Mouse (Mus musculus) brain, embryonic 14.5 days (tissue): ENCODE results near the gene D17Wsu92e. TPM values are rescaled to one million over a fixed set of nuclear protein-coding genes. Genes with fewer than 3 reads are reported as not detected.
A peak's percentile ranks its signal among the peaks of the same experiment; 100 is the strongest.

Experiments
- DNase-seq: peaks from one replicate; pipeline ENCODE4 v3.0.0-alpha.2; 2011; ENCODE audit warnings: low read depth
- CTCF ChIP-seq: fragments of 200-500 bp; IDR thresholded peaks from 2 replicates; pipeline ENCODE4 v1.5.1; 2012; ENCODE audit warnings: inconsistent platforms, mild to moderate bottlenecking, moderate library complexity, borderline replicate concordance; ENCODE audit not compliant: insufficient read depth, insufficient read length; ENCODE audit errors: extremely low read depth
- POLR2A ChIP-seq: fragments of 200-500 bp; IDR thresholded peaks from 2 replicates; pipeline ENCODE4 v1.6.1; 2012; ENCODE audit warnings: mild to moderate bottlenecking, inconsistent platforms, borderline replicate concordance; ENCODE audit not compliant: poor library complexity, insufficient read depth, insufficient read length, severe bottlenecking; ENCODE audit errors: extremely low read depth
- polyA plus RNA-seq: library from polyadenylated mRNA; depleted of rRNA; stranded (reverse); fragments of >200 nt; gene quantifications from 2 replicates; pipeline ENCODE4 v1.2.3, GENCODE M21; 2012; rRNA removed

The D17Wsu92e gene
- polyA plus RNA-seq, 1 experiment, result 56.5 TPM

DNA sequence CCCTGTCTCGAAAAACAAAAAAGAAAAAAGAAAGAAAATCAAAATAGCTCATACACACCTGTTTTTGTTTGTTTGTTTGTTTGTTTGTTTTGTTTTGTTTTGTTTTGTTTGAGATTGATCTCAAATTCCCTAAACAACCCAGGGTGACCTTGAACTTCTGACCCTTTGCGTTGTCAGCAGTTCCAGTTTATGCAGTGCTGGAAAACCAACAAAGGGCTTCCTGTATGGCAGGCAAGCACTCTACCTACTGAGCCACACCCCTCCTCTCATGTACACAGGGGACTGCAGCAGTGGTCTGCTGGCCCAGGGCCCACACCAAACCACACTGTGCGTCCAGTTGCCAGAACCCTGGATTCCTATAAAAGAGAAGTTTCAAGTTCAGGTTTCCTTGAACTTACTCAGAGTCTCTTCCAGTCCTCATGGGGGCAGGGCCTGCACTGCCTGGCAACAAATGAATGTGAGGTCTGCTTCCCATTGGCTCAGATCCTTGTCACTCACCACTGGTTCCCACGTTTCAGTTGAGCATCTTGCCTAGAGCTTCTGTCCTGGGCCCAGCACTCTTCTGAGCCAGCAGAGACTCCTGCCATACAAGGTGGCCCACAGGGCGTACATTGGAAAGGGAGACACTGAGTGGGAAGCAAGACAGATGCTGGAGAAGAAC lies 116.4 kb downstream of the D17Wsu92e start:
- peak; percentile 71 for DNase-seq
- TF ChIP-seq POLR2A, result no peak
- TF ChIP-seq CTCF, result no peak

DNA sequence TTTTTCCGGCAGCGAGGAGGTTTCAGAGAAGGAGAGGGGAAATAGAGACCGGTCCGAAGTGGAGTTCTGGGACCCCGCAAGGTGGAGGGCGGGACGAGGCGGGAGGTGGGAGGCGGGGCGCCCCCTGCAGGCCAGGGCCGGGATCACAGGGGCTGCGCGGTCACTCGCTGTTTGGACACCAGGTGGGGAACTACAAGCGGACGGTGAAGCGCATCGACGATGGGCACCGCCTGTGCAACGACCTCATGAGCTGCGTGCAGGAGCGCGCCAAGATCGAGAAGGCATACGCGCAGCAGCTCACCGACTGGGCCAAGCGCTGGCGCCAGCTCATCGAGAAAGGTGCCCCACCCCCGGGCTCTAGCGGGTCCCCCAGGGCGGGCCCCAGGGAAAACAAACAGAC lies 117.9 kb downstream of the D17Wsu92e start:
- peak; percentile 66 for DNase-seq
- peak; percentile 78 for TF ChIP-seq CTCF
- no peak for TF ChIP-seq POLR2A

DNA sequence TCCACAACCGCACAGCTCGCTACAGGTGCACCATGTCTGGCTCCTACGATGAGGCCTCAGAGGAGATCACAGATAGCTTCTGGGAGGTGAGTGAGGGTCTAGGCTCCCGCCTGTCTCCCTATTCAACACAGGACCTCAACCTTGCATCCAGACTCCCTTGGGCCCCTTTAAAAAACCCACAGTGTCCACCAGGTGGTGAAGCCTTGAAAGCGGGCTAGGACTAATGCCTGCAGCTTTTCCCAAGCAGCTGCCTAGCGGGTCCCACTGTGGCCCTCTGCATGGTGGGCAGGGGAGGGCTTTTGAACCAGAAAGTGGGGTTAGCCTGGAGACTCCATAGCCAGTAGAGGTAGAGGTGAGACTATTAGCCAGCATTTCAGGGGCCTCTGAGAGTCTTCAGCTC lies 118.6 kb downstream of the D17Wsu92e start:
- no peak for TF ChIP-seq POLR2A
- TF ChIP-seq CTCF, result no peak
- DNase-seq, result no peak

Other genes with a start within 250 kb of the D17Wsu92e start
- 263 and 287 TPM in 2 replicates for gene Nudt3, start 197.2 kb downstream of the D17Wsu92e start, polyA plus RNA-seq
- gene RPS10-NUDT3, start 185.4 kb downstream of the D17Wsu92e start, polyA plus RNA-seq, result not detected in 2 replicates
- 1,098 and 1,286 TPM in 2 replicates for gene Rps10, start 184.0 kb downstream of the D17Wsu92e start, polyA plus RNA-seq
- 19.0 and 27.8 TPM in 2 replicates for gene Pacsin1, start 165.1 kb downstream of the D17Wsu92e start, polyA plus RNA-seq
- gene Spdef, start 91.7 kb downstream of the D17Wsu92e start, polyA plus RNA-seq, result 1.1 and 1.3 TPM in 2 replicates
- gene Snrpc, start 17.5 kb upstream of the D17Wsu92e start, polyA plus RNA-seq, result 156 and 218 TPM in 2 replicates
- 13.0 and 16.7 TPM in 2 replicates for gene Uhrf1bp1, start 35.8 kb upstream of the D17Wsu92e start, polyA plus RNA-seq
- gene Anks1, start 88.7 kb upstream of the D17Wsu92e start, polyA plus RNA-seq, result 84.7 and 119 TPM in 2 replicates
- gene Taf11, start 89.2 kb upstream of the D17Wsu92e start, polyA plus RNA-seq, result 40.5 and 41.3 TPM in 2 replicates